Mouse (Mus musculus): ENCODE data around the gene Gm7942. TPM values are rescaled to one million over a fixed set of nuclear protein-coding genes. Genes with fewer than 3 reads are reported as not detected.

The Gm7942 gene
- not detected in 2 replicates for polyA plus RNA-seq (2015; fragmentation: Nextera tagmentation; extraction: Ambion mirVana)

GRCm38 (mm10) chr5:95106638-95107037 lies at the start of gene Gm7942:
Gm7942 (plus strand) TSS chr5:95106938.

Other genes starting within 250 kb of the Gm7942 start
- gene Gm3183, start 241.5 kb upstream of the Gm7942 start, polyA plus RNA-seq (2015; fragmentation: Nextera tagmentation; extraction: Ambion mirVana): not detected in 2 replicates
- gene Gm6367, start 118.3 kb upstream of the Gm7942 start, polyA plus RNA-seq (2015; fragmentation: Nextera tagmentation; extraction: Ambion mirVana): not detected in 2 replicates
- not detected in 2 replicates for gene Gm16513, start 75.7 kb downstream of the Gm7942 start, polyA plus RNA-seq (2015; fragmentation: Nextera tagmentation; extraction: Ambion mirVana)
- not detected in 2 replicates for gene Gm10424, start 165.8 kb downstream of the Gm7942 start, polyA plus RNA-seq (2015; fragmentation: Nextera tagmentation; extraction: Ambion mirVana)
- gene Gm3259, start 199.0 kb downstream of the Gm7942 start, polyA plus RNA-seq (2015; fragmentation: Nextera tagmentation; extraction: Ambion mirVana): not detected in 2 replicates

All from adrenal gland, postnatal 0 days (tissue).